Mouse (Mus musculus) spleen, adult 2 months (tissue): Measurements from ENCODE around the gene Gm4952. TPM values are rescaled to one million over a fixed set of nuclear protein-coding genes. Genes with fewer than 3 reads are reported as not detected.

Experiments
- DNase-seq, 2 experiments: peaks; one replicate each; pipeline versions ENCODE4 v3.0.0 to v3.0.0-alpha.2; 2012 to 2021; ENCODE audit warnings: low spot score in 2 of 2, low read depth in 1 of 2
- H3K27ac ChIP-seq: fragments of 200-500 bp; 2 replicates; pipeline ENCODE4 v1.5.1; 2012; ENCODE audit warnings: low read length, inconsistent platforms; ENCODE audit not compliant: insufficient read depth
- H3K27me3 ChIP-seq: fragments of 200-500 bp; 2 replicates; pipeline ENCODE4 v1.6.1; 2012; ENCODE audit warnings: mild to moderate bottlenecking, moderate library complexity, low read length, inconsistent platforms; ENCODE audit not compliant: control insufficient read depth, insufficient read depth
- H3K36me3 ChIP-seq: fragments of 200-500 bp; 2 replicates; pipeline ENCODE4 v1.6.1; 2012; ENCODE audit warnings: mild to moderate bottlenecking, low read length, inconsistent platforms; ENCODE audit not compliant: control insufficient read depth, insufficient read depth
- H3K4me1 ChIP-seq: fragments of 200-500 bp; 2 replicates; pipeline ENCODE4 v1.6.1; 2011; ENCODE audit warnings: inconsistent platforms; ENCODE audit not compliant: control insufficient read depth, insufficient read depth, insufficient read length
- H3K4me3 ChIP-seq: fragments of 200-500 bp; 2 replicates; pipeline ENCODE4 v1.5.1; 2011; ENCODE audit warnings: mild to moderate bottlenecking, inconsistent platforms; ENCODE audit not compliant: insufficient read depth, insufficient read length; ENCODE audit errors: extremely low read depth
- CTCF ChIP-seq: fragments of 200-500 bp; IDR thresholded peaks from 2 replicates; pipeline ENCODE4 v1.5.1; 2011; ENCODE audit warnings: mild to moderate bottlenecking, inconsistent platforms; ENCODE audit not compliant: insufficient read depth, insufficient read length, insufficient replicate concordance; ENCODE audit errors: extremely low read depth
- POLR2A ChIP-seq: fragments of 200-500 bp; IDR thresholded peaks from 2 replicates; pipeline ENCODE4 v1.6.1; 2011; ENCODE audit warnings: low read depth, low read length, inconsistent platforms
- WGBS: fragments of 180-500 bp; shearing (Covaris S2); methylation state at CpG from one replicate; pipeline ENCODE4 v1.1.7; 2018; 5-methylcytosine and 5-hydroxymethylcytosine counted together
- polyA plus RNA-seq: library from polyadenylated mRNA; depleted of rRNA; stranded (reverse); fragments of >200 nt; gene quantifications from 2 replicates; pipeline ENCODE4 v1.2.3, GENCODE M21; 2012; rRNA removed

Gm4952 gene
- polyA plus RNA-seq, 1 experiment, result not detected

DNA sequence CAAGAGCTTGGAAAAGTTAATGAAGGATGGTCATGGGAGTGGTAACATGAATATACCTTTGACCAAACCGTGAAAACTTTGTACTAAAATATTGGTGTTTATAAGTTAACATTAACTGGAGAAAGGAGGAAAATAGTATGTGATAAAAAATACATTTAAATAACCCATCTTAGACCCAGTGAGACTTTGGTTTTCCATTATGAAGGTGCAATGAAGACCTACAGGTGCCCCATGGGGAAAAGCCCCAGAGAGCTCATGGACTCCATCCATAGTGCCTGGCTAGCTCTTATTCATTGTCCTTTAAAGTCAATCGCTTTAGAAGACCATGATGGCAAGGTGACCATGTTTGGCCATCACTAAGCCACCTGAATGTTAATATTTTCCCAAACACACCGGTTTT, 78.0 kb downstream of the Gm4952 start, which contains the start of gene Olfr1443:
Gene Olfr1443 (plus strand): TSS at position 301 of the 400 bp plus-strand sequence.
- H3K36me3 ChIP-seq, result no peaks in the 10 kb centered on the region
- no peak within 1 kb of the TSS for H3K4me3 ChIP-seq
- WGBS, result 66% methylated on average over 3 of the region's 3 CpGs
- no peaks in the 10 kb centered on the region for H3K4me1 ChIP-seq
- no peak for TF ChIP-seq POLR2A
- no peak for TF ChIP-seq CTCF
- DNase-seq, result no peak
- no peak within 1 kb of the TSS for H3K27ac ChIP-seq
- no peaks in the 10 kb centered on the region for H3K27me3 ChIP-seq

Other genes with a start within 250 kb of the Gm4952 start
- gene Olfr1440, start 212.7 kb upstream of the Gm4952 start, polyA plus RNA-seq, result not detected in 2 replicates
- not detected in 2 replicates for gene Olfr1441, start 182.5 kb upstream of the Gm4952 start, polyA plus RNA-seq
- not detected in 2 replicates for gene Pfpl, start 172.1 kb upstream of the Gm4952 start, polyA plus RNA-seq
- gene Mpeg1, start 139.2 kb upstream of the Gm4952 start, polyA plus RNA-seq, result 30.5 and 41.7 TPM in 2 replicates
- 4.3 TPM in 2 replicates for gene Dtx4, start 98.5 kb upstream of the Gm4952 start, polyA plus RNA-seq
- 4.9 and 6.4 TPM in 2 replicates for gene Fam111a, start 54.2 kb upstream of the Gm4952 start, polyA plus RNA-seq
- gene Glyat, start 33.3 kb downstream of the Gm4952 start, polyA plus RNA-seq, result not detected in 2 replicates
- not detected in 2 replicates for gene Olfr1442, start 70.5 kb downstream of the Gm4952 start, polyA plus RNA-seq
- gene Olfr1443, start 78.1 kb downstream of the Gm4952 start, polyA plus RNA-seq, result not detected in 2 replicates
- gene Keg1, start 95.8 kb downstream of the Gm4952 start, polyA plus RNA-seq, result 0.30 TPM in 1 of 2 replicates, not detected in the other
- 0.40 and 0.82 TPM in 2 replicates for gene Cntf, start 165.7 kb downstream of the Gm4952 start, polyA plus RNA-seq
- gene Zfp91, start 196.2 kb downstream of the Gm4952 start, polyA plus RNA-seq, result 7.2 and 7.5 TPM in 2 replicates
- gene Lpxn, start 196.2 kb downstream of the Gm4952 start, polyA plus RNA-seq, result 25.1 and 29.6 TPM in 2 replicates
- gene Gm5244, start 246.7 kb downstream of the Gm4952 start, polyA plus RNA-seq, result 0.18 TPM in 1 of 2 replicates, not detected in the other